Mouse (Mus musculus) MEL (cell line): ENCODE results near the gene Armc6.

Source experiments
- CHD2 ChIP-seq: IDR thresholded peaks from 2 replicates; pipeline ENCODE4 v1.6.1; 2011; ENCODE audit warnings: low read length, improper control_type of control experiment
- CTCF ChIP-seq, 3 experiments: IDR thresholded peaks in 2 of 3; conservative IDR thresholded peaks in 1 of 3; 2 replicates each; pipeline ENCODE4 v1.5.1; 2011 to 2012; ENCODE audit warnings: low read length in 3 of 3, low read depth in 2 of 3, mild to moderate bottlenecking in 2 of 3, improper control_type of control experiment in 1 of 3, inconsistent platforms in 1 of 3, mixed read lengths in 1 of 3, moderate library complexity in 1 of 3; ENCODE audit not compliant: control insufficient read depth in 1 of 3, insufficient read depth in 1 of 3, poor library complexity in 1 of 3, severe bottlenecking in 1 of 3
- EP300 ChIP-seq, 2 experiments: IDR thresholded peaks; 2 replicates each; pipeline ENCODE4 v1.6.1; 2011; ENCODE audit warnings: improper control_type of control experiment in 2 of 2, low read length in 2 of 2, low read depth in 1 of 2, mild to moderate bottlenecking in 1 of 2
- JUND ChIP-seq: IDR thresholded peaks from 2 replicates; pipeline ENCODE4 v1.6.1; 2011; ENCODE audit warnings: low read depth, mild to moderate bottlenecking, improper control_type of control experiment, low read length
- MYC ChIP-seq: IDR thresholded peaks from 2 replicates; pipeline ENCODE4 v1.6.1; 2011; ENCODE audit warnings: low read depth, mild to moderate bottlenecking, low read length, improper control_type of control experiment, moderate library complexity
- NRF1 ChIP-seq: IDR thresholded peaks from 2 replicates; pipeline ENCODE4 v1.6.1; 2014; ENCODE audit warnings: low read depth, mild to moderate bottlenecking, inconsistent platforms, low read length, improper control_type of control experiment, moderate library complexity; ENCODE audit not compliant: poor library complexity, insufficient read depth, severe bottlenecking
- POLR2A ChIP-seq, 2 experiments: IDR thresholded peaks; 2 replicates each; pipeline ENCODE4 v1.6.1; 2011 to 2012; ENCODE audit warnings: low read length in 2 of 2, mild to moderate bottlenecking in 2 of 2, control low read depth in 1 of 2, improper control_type of control experiment in 1 of 2, low read depth in 1 of 2, moderate library complexity in 1 of 2; ENCODE audit not compliant: control insufficient read depth in 1 of 2, insufficient read depth in 1 of 2, poor library complexity in 1 of 2
- SIN3A ChIP-seq: IDR thresholded peaks from 2 replicates; pipeline ENCODE4 v1.6.1; 2012; ENCODE audit warnings: low read length, improper control_type of control experiment, inconsistent platforms
- TAL1 ChIP-seq: IDR thresholded peaks from 2 replicates; pipeline ENCODE4 v1.6.1; 2012; ENCODE audit warnings: mild to moderate bottlenecking, inconsistent platforms, low read length, moderate library complexity, mixed read lengths
- USF1 ChIP-seq: IDR thresholded peaks from 2 replicates; pipeline ENCODE4 v1.6.1; 2014; ENCODE audit warnings: low read depth, mild to moderate bottlenecking, inconsistent platforms, low read length, improper control_type of control experiment, moderate library complexity
- ZKSCAN1 ChIP-seq: IDR thresholded peaks from 2 replicates; pipeline ENCODE4 v1.6.1; 2012; ENCODE audit warnings: low read depth, mild to moderate bottlenecking, inconsistent platforms, low read length, improper control_type of control experiment, moderate library complexity
- ZMIZ1 ChIP-seq: IDR thresholded peaks from 2 replicates; pipeline ENCODE4 v1.6.1; 2012; ENCODE audit warnings: low read depth, mild to moderate bottlenecking, inconsistent platforms, low read length, improper control_type of control experiment, moderate library complexity

DNA sequence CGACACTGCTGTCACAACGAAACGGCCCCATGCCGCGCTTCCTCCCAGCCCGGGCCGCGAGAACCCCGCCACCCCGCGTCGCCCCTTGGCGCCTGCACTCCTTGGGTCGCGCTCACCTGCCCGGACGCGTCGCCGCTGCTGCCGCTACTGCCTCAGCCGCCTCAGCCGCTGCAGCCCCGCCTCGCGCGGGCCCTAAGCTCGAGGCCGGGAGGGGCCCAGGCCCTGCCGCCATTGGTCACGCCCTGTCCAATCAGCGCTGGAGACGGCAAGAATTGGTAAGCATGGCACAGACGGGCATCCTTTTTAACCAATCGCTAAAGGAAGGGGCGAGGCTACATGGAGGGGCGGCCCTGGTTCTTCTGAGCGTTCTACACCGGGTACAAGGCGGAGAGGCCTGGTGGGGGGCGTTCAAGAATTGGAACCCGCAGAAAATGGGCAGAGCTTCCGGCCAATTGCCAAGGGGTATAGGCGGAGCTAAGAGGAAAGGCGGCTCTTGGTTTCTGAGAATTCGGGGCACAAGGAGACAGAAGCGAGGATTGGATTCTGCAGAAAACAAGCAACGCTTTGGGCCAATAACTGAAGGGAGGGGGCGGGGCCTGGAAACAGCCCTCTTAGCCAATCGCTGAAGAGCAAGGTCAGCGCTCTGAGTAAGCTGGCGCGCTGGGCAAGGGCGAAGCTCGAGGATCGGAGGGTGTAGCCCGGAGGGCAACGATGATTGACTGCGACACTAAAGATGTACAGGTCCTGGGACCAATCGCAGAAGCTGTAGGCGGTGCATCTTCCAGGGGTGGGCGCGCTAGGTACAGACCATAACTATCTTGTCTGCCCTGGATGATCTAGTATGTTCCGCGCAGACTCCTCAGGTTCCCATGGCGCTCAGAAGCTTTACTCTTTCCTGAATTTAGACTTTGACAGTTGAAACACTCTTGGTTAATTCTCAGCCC, 21.9 kb downstream of the Armc6 start, which contains the start of gene Slc25a42:
- TF ChIP-seq SIN3A (peak; percentile 89), CTCF (IDR thresholded peaks at IDR 0.05 in 2 of 3, conservative IDR thresholded peaks at IDR 0.05 in 1 of 3; ENCODE audit: control insufficient read depth in 1 of 3, insufficient read depth in 1 of 3, low read depth in 2 of 3, low read length in 3 of 3, poor library complexity in 1 of 3, severe bottlenecking in 1 of 3) (no peak), MYC (no peak), POLR2A (IDR thresholded peaks at IDR 0.05; ENCODE audit: control insufficient read depth in 1 of 2, insufficient read depth in 1 of 2, low read depth in 1 of 2, low read length in 2 of 2, poor library complexity in 1 of 2) (peak; percentile 80 to 92), TAL1 (no peak), JUND (no peak), USF1 (0 out of 2 replicates have a peak, but pooled peaks have one; percentile 5), EP300 (IDR thresholded peaks at IDR 0.05; ENCODE audit: low read depth in 1 of 2, low read length in 2 of 2) (no peak), ZMIZ1 (peak; percentile 83), CHD2 (peak; percentile 70), ZKSCAN1 (no peak), NRF1 (peak; percentile 64)
